Mouse (Mus musculus) heart, adult 10 weeks (tissue): ENCODE data around the gene Ifna9. TPM values are rescaled to one million over a fixed set of nuclear protein-coding genes. Genes with fewer than 3 reads are reported as not detected.

Experiments used
- polyA plus RNA-seq: library from polyadenylated mRNA; stranded (reverse); fragments of 350-450 nt; fragmentation: Illumina TruSeq; extraction: RNeasy Lipid Tissue Mini Kit (QIAGEN cat#74804); gene quantifications from one replicate; pipeline ENCODE4 v1.2.3, GENCODE M21; 2014; ENCODE audit warnings: low read depth, low replicate concordance

Ifna9 gene
- not detected for polyA plus RNA-seq

DNA sequence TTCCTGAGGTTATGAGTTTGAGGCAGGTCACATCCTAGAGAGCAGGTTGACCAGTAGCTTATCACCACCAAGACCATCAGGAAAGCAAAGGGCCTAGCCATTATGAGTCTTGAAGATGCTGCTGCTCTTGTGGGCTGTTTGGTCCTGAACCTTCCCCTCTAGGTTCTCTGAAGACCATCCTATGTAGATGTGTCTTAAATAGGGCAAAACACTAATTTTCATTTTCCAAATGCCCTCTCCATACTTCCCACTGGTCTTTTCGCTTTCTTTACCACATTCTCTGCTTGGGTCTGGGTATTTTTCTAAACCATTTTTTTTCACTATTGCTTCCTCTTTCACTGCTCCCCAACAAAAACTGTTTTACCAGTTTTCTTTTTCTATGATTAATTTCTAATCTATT is at the start of gene Ifna9:
Gene Ifna9, minus strand, starts transcription at position 101 of the 400 bp plus-strand sequence.

DNA sequence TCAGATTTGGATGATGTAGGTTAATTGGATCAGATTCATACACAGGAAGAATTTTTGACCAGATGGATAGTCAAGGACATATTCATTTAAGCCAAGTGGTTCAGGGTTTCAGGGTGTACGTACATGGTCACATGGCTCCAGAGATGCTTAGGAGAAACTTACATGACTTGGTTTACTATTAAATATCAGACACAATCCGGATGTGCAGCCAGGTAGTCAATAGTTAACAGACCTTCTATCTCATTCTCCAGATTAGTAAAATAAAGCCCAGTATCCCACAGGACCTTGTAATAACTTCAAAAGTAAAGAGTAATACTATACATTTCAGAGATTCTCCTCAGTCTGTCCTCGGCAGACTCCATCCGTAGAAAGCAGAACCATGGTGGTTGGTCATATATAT is 42.1 kb upstream of the Ifna9 start, which contains the start of gene C87499:
Gene C87499, minus strand, starts transcription at position 101 of the 400 bp plus-strand sequence.

DNA sequence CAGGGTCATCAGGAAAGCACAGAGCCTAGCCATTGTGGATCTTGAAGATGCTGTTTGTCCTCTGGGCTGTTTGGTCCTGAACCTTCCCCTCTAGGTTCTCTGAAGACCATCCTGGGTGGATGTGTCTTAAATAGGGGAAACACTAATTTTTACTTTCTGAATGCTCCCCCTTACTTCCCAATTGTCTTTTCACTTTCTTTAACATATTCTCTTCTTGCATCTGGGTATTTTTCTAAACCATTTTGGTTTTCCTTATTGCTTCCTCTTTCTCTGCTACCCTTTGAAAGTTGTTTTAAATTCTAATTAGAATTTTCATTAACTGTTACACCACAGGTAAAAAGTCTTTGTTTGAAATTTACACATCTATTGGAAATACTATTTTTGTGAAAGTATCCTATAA is 11.1 kb upstream of the Ifna9 start, which contains the start of gene Ifna12:
Gene Ifna12, minus strand, starts transcription at position 101 of the 400 bp plus-strand sequence.

DNA sequence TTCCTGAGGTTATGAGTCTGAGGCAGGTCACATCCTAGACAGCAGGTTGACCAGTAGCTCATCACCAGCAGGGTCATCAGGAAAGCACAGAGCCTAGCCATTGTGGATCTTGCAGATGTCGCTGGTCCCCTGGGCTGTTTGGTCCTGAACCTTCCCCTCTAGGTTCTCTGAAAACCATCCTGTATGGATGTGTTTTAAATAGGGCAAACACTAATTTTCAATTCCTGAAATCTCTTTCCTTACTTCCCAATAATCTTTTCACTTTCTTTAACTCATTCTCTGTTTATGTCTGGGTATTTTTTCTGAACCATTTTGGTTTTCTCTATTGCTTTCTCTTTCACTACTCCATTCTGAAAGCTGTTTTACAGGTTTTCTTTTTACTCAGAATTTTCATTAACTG is 20.5 kb downstream of the Ifna9 start, which contains the start of gene Ifna14:
Gene Ifna14, minus strand, starts transcription at position 101 of the 400 bp plus-strand sequence.

DNA sequence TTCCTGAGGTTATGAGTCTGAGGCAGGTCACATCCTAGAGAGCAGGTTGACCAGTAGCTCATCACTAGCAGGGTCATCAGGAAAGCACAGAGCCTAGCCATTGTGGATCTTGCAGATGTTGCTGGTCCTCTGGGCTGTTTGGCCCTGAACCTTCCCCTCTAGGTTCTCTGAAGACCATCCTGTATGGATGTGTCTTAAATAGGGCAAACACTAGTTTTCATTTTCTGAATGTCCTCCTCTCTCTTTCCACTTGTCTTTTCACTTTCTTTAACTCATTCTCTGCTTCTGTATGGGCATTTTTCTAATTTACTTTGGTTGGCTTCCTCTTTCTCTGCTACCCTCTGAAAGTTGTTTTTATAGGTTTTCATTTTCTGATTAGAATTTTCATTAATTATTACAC is 34.0 kb downstream of the Ifna9 start, which contains the start of gene Ifna15:
Gene Ifna15, minus strand, starts transcription at position 101 of the 400 bp plus-strand sequence.

Other genes with a start within 250 kb of the Ifna9 start
- 3.7 TPM for gene Hacd4, start 153.5 kb downstream of the Ifna9 start, polyA plus RNA-seq
- gene Ifnb1, start 69.6 kb downstream of the Ifna9 start, polyA plus RNA-seq = not detected
- not detected for gene Ifna15, start 34.1 kb downstream of the Ifna9 start, polyA plus RNA-seq
- gene Ifna14, start 20.6 kb downstream of the Ifna9 start, polyA plus RNA-seq = not detected
- not detected for gene Ifna12, start 11.0 kb upstream of the Ifna9 start, polyA plus RNA-seq
- gene C87499, start 42.0 kb upstream of the Ifna9 start, polyA plus RNA-seq = not detected
- gene Ifna13, start 52.1 kb upstream of the Ifna9 start, polyA plus RNA-seq = not detected
- not detected for gene Ifna16, start 84.5 kb upstream of the Ifna9 start, polyA plus RNA-seq
- not detected for gene Ifna2, start 91.5 kb upstream of the Ifna9 start, polyA plus RNA-seq
- not detected for gene Ifnab, start 99.0 kb upstream of the Ifna9 start, polyA plus RNA-seq
- gene Gm26566, start 129.4 kb upstream of the Ifna9 start, polyA plus RNA-seq = not detected
- 44.7 TPM for gene Klhl9, start 130.1 kb upstream of the Ifna9 start, polyA plus RNA-seq
- not detected for gene Gm13271, start 162.5 kb upstream of the Ifna9 start, polyA plus RNA-seq
- not detected for gene Gm13283, start 167.7 kb upstream of the Ifna9 start, polyA plus RNA-seq
- not detected for gene Gm13290, start 181.4 kb upstream of the Ifna9 start, polyA plus RNA-seq
- gene Gm13289, start 184.5 kb upstream of the Ifna9 start, polyA plus RNA-seq = not detected
- not detected for gene Gm13272, start 187.5 kb upstream of the Ifna9 start, polyA plus RNA-seq
- not detected for gene Ifnz, start 189.7 kb upstream of the Ifna9 start, polyA plus RNA-seq
- not detected for gene Gm13276, start 193.3 kb upstream of the Ifna9 start, polyA plus RNA-seq
- gene Gm13277, start 196.2 kb upstream of the Ifna9 start, polyA plus RNA-seq = not detected
- gene Gm13278, start 199.2 kb upstream of the Ifna9 start, polyA plus RNA-seq = not detected
- gene Gm13275, start 202.1 kb upstream of the Ifna9 start, polyA plus RNA-seq = not detected
- gene Gm13279, start 205.0 kb upstream of the Ifna9 start, polyA plus RNA-seq = not detected
- gene Gm13285, start 207.3 kb upstream of the Ifna9 start, polyA plus RNA-seq = not detected
- not detected for gene Gm13287, start 210.9 kb upstream of the Ifna9 start, polyA plus RNA-seq
- not detected for gene Gm13288, start 213.1 kb upstream of the Ifna9 start, polyA plus RNA-seq
- gene Ifna7, start 223.8 kb upstream of the Ifna9 start, polyA plus RNA-seq = not detected
- not detected for gene Ifna11, start 227.6 kb upstream of the Ifna9 start, polyA plus RNA-seq
- not detected for gene Ifna6, start 235.0 kb upstream of the Ifna9 start, polyA plus RNA-seq
- not detected for gene Ifna5, start 243.1 kb upstream of the Ifna9 start, polyA plus RNA-seq
- not detected for gene Ifna4, start 249.5 kb upstream of the Ifna9 start, polyA plus RNA-seq